Mouse (Mus musculus): ENCODE data around the gene Myo3a. TPM values are rescaled to one million over a fixed set of nuclear protein-coding genes. Genes with fewer than 3 reads are reported as not detected.
A peak's percentile ranks its signal among the peaks of the same experiment; 100 is the strongest.

Gene Myo3a
- polyA plus RNA-seq, 1 experiment from 2014 or later, result not detected

DNA sequence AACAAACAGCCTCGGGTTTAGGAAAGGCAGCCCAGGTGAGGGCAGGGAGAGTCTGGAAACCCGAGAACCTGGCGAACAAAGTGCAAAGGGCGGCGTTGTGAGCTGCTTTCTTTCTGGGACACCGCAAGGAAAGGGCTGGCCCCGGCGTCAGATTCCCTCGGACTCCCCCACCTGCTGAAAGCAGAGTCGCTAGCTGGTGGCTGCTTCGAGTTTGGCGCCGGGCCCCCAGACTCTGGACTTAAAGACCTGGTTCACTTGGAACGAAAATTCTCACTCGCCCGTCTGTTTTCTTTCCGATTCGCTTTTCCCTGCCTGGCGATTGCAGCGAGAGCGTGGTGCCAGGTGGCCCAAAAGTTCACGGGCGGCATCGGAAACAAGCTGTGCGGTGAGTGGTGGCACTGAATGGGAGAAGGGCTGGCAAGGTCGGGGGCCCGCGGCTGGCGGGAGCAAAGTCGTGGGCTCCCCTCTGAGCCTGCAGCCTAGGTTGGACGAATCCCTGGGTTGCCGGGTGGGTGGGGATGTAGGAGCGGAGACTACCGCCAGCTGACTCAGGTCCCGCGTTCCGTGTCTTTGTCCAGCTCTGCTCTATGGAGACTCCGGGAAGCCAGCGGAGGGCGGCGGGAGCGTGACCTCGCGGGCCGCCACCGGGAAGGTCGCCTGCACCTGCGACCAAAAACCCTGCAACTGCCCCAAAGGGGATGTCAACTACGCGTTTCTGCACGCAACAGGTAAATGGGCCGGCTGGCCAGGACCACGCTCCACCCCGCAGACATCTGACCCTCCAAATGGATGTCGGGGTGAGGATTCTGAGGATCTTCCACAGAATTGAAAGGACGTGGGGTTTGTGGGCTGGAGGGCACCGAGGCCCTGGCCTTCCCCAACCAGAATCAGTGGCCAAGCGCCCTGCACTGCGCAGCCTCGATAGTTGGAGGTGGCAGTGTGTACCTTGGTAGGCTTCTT, 396.1 kb downstream of the Myo3a start:
- H3K27me3 ChIP-seq (replicated peaks), result peaks cover 78% of the 10 kb centered on the region
- H3K36me3 ChIP-seq, result no peaks in the 10 kb centered on the region
- no peak overlapping the region for H3K9ac ChIP-seq
- no peaks in the 10 kb centered on the region for H3K9me3 ChIP-seq
- 0 out of 2 replicates have a peak, but pooled peaks have one; percentile 57 for ATAC-seq
- peak overlapping the region; percentile 61 for H3K4me2 ChIP-seq (replicated peaks)
- H3K27ac ChIP-seq, result no peak overlapping the region
- peak overlapping the region; percentile 25 for H3K4me3 ChIP-seq (replicated peaks)
- H3K4me1 ChIP-seq (replicated peaks), result peaks cover 19% of the 10 kb centered on the region
- WGBS, result 1% methylated on average over 60 of the region's 60 CpGs

GRCm38 (mm10) chr2:22624188-22624975, 397.1 kb downstream of the Myo3a start:
- peaks cover 19% of the 10 kb centered on the region for H3K4me1 ChIP-seq (replicated peaks)
- no peak overlapping the region for H3K9ac ChIP-seq
- H3K36me3 ChIP-seq, result no peaks in the 10 kb centered on the region
- peaks cover 71% of the 10 kb centered on the region for H3K27me3 ChIP-seq (replicated peaks)
- WGBS, result 3% methylated on average over 27 of the region's 27 CpGs
- no peak overlapping the region for H3K4me3 ChIP-seq (replicated peaks)
- no peaks in the 10 kb centered on the region for H3K9me3 ChIP-seq
- no peak for ATAC-seq
- no peak overlapping the region for H3K4me2 ChIP-seq (replicated peaks)
- H3K27ac ChIP-seq, result no peak overlapping the region

DNA sequence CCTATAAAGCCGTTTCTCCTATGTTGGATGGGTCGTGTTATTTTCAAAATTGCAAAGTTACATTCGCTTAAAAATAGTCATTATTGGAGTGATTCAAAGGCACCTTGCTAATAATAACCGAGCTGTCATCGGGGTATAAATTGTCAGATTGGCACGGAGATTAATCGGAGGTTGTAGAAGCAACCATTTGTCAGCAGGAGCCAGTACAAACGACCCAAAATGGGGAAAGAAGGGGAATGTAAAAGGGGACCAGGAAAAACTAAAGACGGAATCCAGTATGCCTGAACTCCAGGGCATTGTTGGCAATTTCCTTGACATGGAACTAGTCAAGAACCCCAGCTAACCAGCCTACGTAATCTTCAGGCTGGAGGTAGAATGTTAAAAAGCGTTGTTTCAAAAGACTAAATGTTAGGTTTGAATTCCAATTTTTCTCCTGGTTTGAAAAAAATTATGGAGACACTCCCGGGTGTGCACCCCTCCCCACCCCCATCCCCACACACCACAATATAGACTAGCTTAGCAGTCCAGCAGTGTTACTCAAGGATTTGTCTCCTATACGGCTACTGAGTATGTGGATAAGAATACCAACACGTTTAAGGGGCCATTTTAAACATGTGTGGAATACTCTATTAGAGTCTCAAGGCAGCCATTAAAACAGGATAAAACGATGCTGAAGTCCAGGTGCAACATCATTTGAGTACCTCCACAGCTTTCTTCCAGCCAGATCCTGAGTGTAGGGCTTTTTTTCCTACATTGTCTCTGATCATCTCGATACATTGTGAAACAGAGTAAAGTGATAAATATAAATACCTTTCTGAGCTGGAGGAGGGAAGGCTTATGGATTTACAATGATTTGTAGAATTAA, 398.0 kb downstream of the Myo3a start:
- Histone ChIP-seq H3K4me3 (replicated peaks) (no peak overlapping the region), H3K4me1 (replicated peaks) (peaks cover 19% of the 10 kb centered on the region), H3K9ac (no peak overlapping the region), H3K27me3 (replicated peaks) (peaks cover 64% of the 10 kb centered on the region), H3K27ac (no peak overlapping the region), H3K4me2 (replicated peaks) (no peak overlapping the region), H3K9me3 (no peaks in the 10 kb centered on the region), H3K36me3 (no peaks in the 10 kb centered on the region)
- 12% methylated on average over 16 of the region's 16 CpGs for WGBS
- no peak for ATAC-seq

- no peak overlapping the region for H3K4me3 ChIP-seq (replicated peaks)
- peaks cover 12% of the 10 kb centered on the region; the same call in 1 of the 2 replicates for H3K4me1 ChIP-seq (replicated peaks)
- peaks cover 46% of the 10 kb centered on the region for H3K27me3 ChIP-seq (replicated peaks)
- H3K9me3 ChIP-seq, result no peaks in the 10 kb centered on the region
- whole genome bisulfite sequencing, result 32% methylated on average over 3 of the region's 3 CpGs
- ATAC-seq, result no peak
- H3K4me2 ChIP-seq (replicated peaks), result no peak overlapping the region
- no peak overlapping the region for H3K9ac ChIP-seq
- H3K36me3 ChIP-seq, result no peaks in the 10 kb centered on the region
- no peak overlapping the region for H3K27ac ChIP-seq
Measured at GRCm38 (mm10) chr2:22627147-22627666, 399.9 kb downstream of the Myo3a start.

DNA sequence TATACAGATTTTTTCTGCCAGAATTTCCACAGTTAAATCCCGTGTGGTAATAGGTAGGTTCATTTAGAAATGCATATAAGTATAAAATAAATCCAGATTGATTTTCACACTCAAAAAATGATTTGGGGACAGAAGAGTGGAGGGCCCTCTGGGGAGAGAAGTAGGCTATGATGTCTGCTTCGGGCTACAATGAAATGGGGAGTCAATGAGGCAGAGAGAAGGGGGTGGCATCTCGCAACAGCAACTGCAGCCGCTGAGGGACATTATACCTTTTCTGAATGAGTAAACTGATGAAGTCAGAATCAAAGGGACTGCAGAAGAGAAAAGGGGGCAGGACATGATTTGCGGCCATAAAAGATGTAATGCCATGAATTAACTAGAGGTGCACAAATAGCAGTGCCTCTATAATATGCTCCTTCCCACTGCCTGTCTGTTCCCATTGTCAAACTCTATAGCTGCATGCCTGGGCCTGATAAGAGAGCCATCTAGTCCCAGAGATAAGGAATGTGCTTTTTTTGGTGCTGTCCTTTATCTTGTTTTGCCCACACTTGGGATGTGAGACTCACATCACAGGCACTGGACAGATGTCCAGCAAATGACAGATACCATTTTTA, 400.6 kb downstream of the Myo3a start:
- Histone ChIP-seq H3K4me2 (replicated peaks) (no peak overlapping the region), H3K4me3 (replicated peaks) (no peak overlapping the region), H3K9me3 (no peaks in the 10 kb centered on the region), H3K36me3 (no peaks in the 10 kb centered on the region), H3K9ac (no peak overlapping the region), H3K27ac (no peak overlapping the region), H3K4me1 (replicated peaks) (0 out of 2 replicates have a peak, but pooled peaks cover 7% of the 10 kb centered on the region), H3K27me3 (replicated peaks) (peaks cover 39% of the 10 kb centered on the region)
- 35% methylated on average over 5 of the region's 5 CpGs for WGBS
- ATAC-seq, result no peak

- no peak for ATAC-seq
- no peak overlapping the region for H3K27ac ChIP-seq
- WGBS, result 41% methylated on average over 8 of the region's 8 CpGs
Measured at GRCm38 (mm10) chr2:22634766-22635165, 407.5 kb downstream of the Myo3a start.

DNA sequence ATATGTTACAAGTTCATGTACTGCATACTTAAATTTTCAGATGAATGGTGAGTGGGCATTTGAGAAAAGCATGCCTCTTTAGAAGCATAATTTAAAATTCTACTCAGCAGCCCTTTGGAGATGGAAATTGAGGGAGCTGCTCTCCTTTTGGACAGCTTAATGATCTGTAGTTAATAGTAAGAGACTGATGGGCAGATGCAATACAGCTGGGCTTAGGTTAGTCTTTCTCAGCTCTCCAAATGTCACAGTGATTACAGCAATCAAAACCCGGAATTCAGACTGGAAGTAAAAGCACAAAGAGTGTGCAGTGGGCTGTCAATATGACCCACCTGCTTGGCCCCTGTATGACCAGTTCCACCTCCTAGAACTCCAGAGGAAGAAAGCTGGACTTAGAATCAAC, 418.8 kb downstream of the Myo3a start:
- Histone ChIP-seq H3K4me1 (replicated peaks) (no peaks in the 10 kb centered on the region), H3K27me3 (replicated peaks) (no peaks in the 10 kb centered on the region), H3K9me3 (no peaks in the 10 kb centered on the region), H3K4me3 (replicated peaks) (no peak overlapping the region), H3K27ac (no peak overlapping the region), H3K9ac (no peak overlapping the region), H3K36me3 (no peaks in the 10 kb centered on the region), H3K4me2 (replicated peaks) (no peak overlapping the region)
- no peak for ATAC-seq
- 50% methylated on average over 1 of the region's 1 CpGs for WGBS

More at GRCm38 (mm10) chr2:22634766-22635165, 407.5 kb downstream of the Myo3a start:
- no peak overlapping the region for H3K4me3 ChIP-seq (replicated peaks)
- no peaks in the 10 kb centered on the region for H3K4me1 ChIP-seq (replicated peaks)
- H3K36me3 ChIP-seq, result no peaks in the 10 kb centered on the region
- no peak overlapping the region for H3K9ac ChIP-seq
- H3K9me3 ChIP-seq, result no peaks in the 10 kb centered on the region
- H3K27me3 ChIP-seq (replicated peaks), result no peaks in the 10 kb centered on the region
- H3K4me2 ChIP-seq (replicated peaks), result no peak overlapping the region

- no peak for ATAC-seq
- no peak overlapping the region for H3K4me2 ChIP-seq (replicated peaks)
- H3K4me1 ChIP-seq (replicated peaks), result no peaks in the 10 kb centered on the region
- H3K4me3 ChIP-seq (replicated peaks), result no peak overlapping the region
- WGBS, result 40% methylated on average over 1 of the region's 1 CpGs
- no peak overlapping the region for H3K27ac ChIP-seq
- H3K36me3 ChIP-seq, result no peaks in the 10 kb centered on the region
- H3K27me3 ChIP-seq (replicated peaks), result no peaks in the 10 kb centered on the region
- H3K9ac ChIP-seq, result no peak overlapping the region
- H3K9me3 ChIP-seq, result no peaks in the 10 kb centered on the region
Measured at GRCm38 (mm10) chr2:22648394-22648793, 421.1 kb downstream of the Myo3a start.

DNA sequence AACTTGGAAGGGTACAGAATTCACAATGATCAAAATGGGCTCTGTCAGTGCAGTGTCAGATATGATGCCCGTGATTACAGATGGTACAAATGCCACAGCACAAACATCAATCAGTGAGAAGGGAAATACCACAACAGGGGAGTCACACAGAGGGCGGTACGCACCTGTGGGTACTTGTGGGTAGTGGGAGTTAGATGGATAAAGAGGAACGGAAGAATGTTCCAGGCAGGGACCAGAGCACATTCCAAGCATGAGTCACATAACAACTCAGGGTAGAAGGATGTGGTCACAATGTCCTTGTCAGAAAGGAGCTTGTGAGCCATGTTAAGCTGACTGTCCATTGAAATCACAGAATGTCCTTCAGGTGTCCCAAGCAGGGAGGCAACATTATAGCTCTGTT, 424.5 kb downstream of the Myo3a start:
- H3K9me3 ChIP-seq, result no peaks in the 10 kb centered on the region
- H3K9ac ChIP-seq, result no peak overlapping the region
- H3K36me3 ChIP-seq, result no peaks in the 10 kb centered on the region
- no peak overlapping the region for H3K27ac ChIP-seq
- no peaks in the 10 kb centered on the region for H3K4me1 ChIP-seq (replicated peaks)
- 81% methylated on average over 4 of the region's 4 CpGs for WGBS
- no peaks in the 10 kb centered on the region for H3K27me3 ChIP-seq (replicated peaks)
- no peak overlapping the region for H3K4me3 ChIP-seq (replicated peaks)
- no peak overlapping the region for H3K4me2 ChIP-seq (replicated peaks)
- ATAC-seq, result no peak

DNA sequence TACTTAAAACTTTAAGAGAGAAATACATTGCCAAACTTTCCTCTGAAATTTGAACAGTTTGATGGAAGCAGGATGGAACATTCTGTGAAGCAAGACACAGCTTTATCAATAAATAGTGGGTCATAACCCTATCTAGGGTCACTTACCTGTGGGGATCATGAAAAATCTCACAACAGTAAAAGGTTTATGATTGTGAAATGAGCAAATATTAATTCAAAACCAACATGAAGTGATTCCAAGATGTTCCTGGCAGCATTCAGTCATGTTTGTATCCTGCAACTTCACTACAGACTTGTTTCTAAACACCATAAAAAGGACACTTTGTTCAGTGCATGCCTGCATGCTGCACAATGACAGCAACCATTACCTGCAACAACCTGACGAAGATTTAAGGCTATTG, 436.4 kb downstream of the Myo3a start:
- WGBS, result 67% methylated on average over 1 of the region's 1 CpGs
- ATAC-seq, result no peak
- Histone ChIP-seq H3K27ac (no peak overlapping the region), H3K9me3 (no peaks in the 10 kb centered on the region), H3K36me3 (no peaks in the 10 kb centered on the region), H3K27me3 (replicated peaks) (no peaks in the 10 kb centered on the region), H3K4me2 (replicated peaks) (no peak overlapping the region), H3K4me1 (replicated peaks) (no peaks in the 10 kb centered on the region), H3K4me3 (replicated peaks) (no peak overlapping the region), H3K9ac (no peak overlapping the region)
